Mouse (Mus musculus) C2C12 (cell line): ENCODE data around the gene Sp6.

Experiments used
- CTCF ChIP-seq: IDR thresholded peaks from one replicate; pipeline ENCODE4 v1.5.1; 2011; ENCODE audit not compliant: control insufficient read depth, insufficient read depth, insufficient read length
- MAX ChIP-seq: IDR thresholded peaks from one replicate; pipeline ENCODE4 v1.6.1; 2011; ENCODE audit warnings: mild to moderate bottlenecking, control low read depth

GRCm38 (mm10) chr11:97003170-97003569, 10.0 kb upstream of the Sp6 start:
- TF ChIP-seq CTCF (no peak), MAX (no peak)
